Mouse (Mus musculus): ENCODE results near the gene Lef1. TPM values are rescaled to one million over a fixed set of nuclear protein-coding genes. Genes with fewer than 3 reads are reported as not detected.

The Lef1 gene
- total RNA-seq, 2 experiments from 2014 or later: 7.3 to 10.1 TPM

- DNase-seq (ENCODE audit: low spot score in 2 of 2): no peak
Observed at GRCm38 (mm10) chr3:131272374-131273100, 162.3 kb downstream of the Lef1 start.

Other genes starting within 250 kb of the Lef1 start
- 100 to 1,000 TPM; 469 to 611 TPM for gene Hadh, start 161.6 kb downstream of the Lef1 start, total RNA-seq (2021)
- 10 to 100 TPM; 13.5 to 28.2 TPM for gene Cyp2u1, start 192.8 kb downstream of the Lef1 start, total RNA-seq (2021)

Measured in adrenal gland, adult 18-20 months (tissue).